Mouse (Mus musculus): Measurements from ENCODE around the gene Fibp.
A peak's percentile ranks its signal among the peaks of the same experiment; 100 is the strongest.

Gene Fibp

DNA sequence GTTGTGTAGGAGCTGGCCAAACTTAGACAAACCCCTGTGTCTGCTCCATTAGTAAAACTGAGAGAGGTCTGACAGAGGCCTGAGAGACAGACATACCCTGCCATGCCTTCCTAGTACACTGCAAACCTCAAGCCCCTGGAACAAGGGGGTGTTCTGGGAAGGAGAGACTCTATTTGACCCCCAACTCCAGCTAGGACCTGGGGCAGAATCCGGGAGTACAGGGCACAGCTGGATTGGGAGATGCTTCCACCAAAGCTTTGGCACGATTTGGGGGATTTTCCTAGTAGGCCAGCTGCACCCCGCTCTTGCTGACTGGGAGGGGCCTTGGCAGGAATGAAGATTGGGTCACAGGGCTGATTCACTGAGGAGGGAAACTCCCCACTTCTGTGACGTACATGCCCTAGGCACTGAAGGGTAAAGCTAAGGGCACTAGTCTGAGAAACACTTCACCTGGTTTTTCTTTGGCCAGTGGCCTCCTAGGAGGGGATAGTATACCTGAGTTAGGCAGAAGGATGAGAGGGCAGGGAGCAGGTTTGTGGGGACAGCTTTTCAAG, 28.4 kb upstream of the Fibp start:
- DNase-seq (ENCODE audit: extremely low spot score, low spot score), result no peak

DNA sequence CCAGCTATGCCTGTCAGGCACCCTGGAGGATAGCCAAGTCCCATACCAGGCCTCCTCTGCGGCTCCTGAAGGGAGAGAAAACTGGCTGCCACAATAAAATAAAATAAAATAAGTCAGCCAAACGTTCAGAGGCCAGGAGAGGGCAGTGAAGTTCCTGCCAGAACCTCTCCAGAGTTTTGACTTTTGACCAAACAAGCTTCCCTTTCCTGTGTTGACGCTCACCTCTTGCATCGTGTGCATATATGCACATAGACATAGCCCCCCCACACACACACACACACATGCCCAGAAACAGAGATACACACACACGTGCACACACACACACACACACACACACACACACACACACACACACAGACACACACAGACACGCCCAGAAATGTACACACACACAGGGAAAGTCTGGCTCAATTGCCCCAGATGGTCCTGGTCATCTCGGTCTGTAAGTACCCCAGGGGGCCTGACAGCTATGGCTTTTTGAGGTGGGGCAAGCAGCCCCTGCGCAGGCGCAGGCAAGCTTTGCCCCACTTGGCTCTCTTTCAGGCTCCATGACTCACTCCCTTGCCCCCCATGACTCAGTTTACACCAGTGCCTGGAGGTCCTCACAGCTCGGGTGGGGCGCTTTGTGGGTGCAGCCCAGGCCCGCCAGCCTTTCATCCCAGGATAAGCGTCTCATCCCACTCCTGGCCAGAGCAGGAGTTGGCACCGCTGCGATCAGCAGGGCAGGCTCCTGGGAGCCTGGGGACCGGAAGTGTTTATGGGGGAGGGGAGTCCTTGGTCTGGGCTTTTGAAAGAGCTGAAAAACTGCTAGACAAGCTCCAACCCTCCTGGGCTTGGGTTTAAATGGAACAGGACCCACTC, 27.2 kb upstream of the Fibp start:
- peak; percentile 39 for DNase-seq (ENCODE audit: extremely low spot score, low spot score)

- no peak for DNase-seq (ENCODE audit: extremely low spot score, low spot score)
Observed at GRCm38 (mm10) chr19:5433951-5434350, 26.5 kb upstream of the Fibp start.

DNA sequence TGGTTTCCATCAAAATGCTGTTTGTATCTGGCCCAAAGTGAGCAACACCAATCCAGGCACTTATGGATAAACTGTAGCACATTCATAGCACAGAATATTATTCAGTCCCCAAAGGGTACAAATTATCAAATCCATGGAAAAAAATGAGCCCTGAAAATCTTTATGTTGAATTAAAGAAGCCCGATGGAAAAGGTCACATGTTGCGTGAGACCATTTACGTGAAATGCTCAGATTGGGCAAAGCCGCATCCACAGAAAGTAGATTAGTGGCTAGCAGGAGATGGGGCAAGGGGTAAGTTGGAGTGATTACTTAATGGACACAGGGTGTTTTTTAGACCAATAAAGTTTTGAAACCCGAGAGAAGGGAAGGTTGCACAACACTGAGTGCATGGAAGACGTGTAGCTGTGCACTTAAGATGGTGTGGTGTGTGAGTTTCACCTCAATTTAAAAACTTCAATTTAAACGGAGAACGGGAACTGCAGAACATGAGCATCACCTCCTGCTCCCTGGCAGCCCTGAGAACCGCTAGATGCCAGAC, 16.0 kb upstream of the Fibp start:
- DNase-seq (ENCODE audit: extremely low spot score, low spot score), result no peak

DNA sequence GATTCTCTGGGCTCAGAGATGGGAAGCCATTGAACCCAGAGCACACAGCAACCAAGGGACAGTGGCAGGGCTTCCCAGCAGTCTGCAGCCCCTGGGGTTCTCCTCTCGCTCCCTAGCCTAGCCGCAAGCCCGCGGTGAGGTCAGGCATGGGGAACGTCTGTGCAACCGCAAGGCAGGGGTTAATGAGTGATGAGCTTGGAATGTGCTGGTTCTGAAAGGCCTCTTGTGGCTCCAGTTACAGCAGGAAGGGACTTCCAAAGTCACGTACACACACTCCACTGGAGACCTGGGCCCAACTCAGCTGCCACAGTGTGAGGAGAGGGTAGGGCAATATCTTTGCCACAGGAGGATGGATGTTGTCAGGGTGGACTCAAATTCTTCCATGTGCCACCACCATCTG, 15.5 kb upstream of the Fibp start:
- no peak for DNase-seq (ENCODE audit: extremely low spot score, low spot score)

GRCm38 (mm10) chr19:5445747-5446146, 14.7 kb upstream of the Fibp start:
- no peak for DNase-seq (ENCODE audit: extremely low spot score, low spot score)

GRCm38 (mm10) chr19:5447515-5448353, 12.7 kb upstream of the Fibp start, which contains the start of gene Fosl1:
Gene Fosl1, plus strand, starts transcription at chr19:5447547.
- DNase-seq (ENCODE audit: extremely low spot score, low spot score), result peak; percentile 68

DNA sequence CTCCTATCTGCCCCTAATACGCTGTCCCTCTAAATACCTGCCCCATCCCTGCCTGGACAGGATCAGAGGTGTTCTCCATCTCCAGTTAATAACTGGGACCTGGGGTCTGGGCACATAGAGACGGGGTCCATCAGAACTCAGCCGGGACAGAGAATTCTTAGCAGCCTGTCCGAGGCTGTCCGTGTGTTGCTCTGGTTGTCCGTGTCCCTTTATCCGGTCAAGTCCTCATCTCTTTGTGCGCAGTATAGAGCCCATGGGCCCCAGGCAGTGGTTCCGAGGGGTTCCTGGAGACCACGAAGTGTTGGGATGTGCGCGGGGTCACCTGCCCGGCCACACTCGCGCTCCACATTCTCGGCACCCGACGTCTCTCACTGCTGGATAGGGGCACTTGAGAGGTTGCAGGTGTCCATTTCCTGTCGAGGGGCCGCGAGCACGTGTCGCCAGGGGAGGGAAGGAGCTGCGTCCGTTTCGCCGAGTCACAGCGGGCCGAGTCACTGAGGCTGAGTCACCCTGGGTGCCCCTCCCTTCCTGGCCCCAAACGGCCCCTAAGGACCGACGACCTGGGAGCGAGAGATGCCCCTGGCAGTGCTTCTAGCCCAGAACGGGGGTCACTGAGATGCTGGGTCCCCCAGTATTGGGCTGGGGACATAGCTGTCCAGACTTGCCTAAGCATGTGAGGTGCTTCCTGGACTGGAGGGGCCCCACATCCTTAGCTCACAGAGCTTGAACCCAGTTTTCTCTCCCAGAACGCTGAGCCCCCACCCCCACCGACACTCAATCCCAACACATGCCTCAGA, 11.9 kb upstream of the Fibp start:
- peak; percentile 46 for DNase-seq (ENCODE audit: extremely low spot score, low spot score)

DNA sequence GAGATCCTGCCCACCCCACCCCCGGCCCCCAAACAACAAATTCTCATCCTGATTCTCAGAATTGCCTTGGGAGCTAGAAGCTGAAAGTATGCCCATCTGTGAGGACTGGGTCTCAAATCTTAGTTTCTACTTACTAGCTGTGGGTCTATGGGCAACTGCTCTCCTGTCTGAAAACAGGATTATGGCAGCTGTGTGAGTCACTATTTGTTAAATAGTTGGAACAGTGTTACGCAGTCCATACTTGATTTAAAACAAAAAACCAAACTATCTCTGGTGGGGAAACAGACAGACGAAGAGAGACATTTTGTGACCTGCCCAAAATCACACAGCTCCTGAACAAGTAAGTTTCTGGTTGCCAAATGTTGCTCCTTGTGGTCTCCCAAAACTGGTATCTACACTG, 10.7 kb upstream of the Fibp start:
- no peak for DNase-seq (ENCODE audit: extremely low spot score, low spot score)

GRCm38 (mm10) chr19:5451766-5452165, 8.6 kb upstream of the Fibp start:
- no peak for DNase-seq (ENCODE audit: extremely low spot score, low spot score)

- no peak for DNase-seq (ENCODE audit: extremely low spot score, low spot score)
Observed at GRCm38 (mm10) chr19:5455037-5455436, 5.4 kb upstream of the Fibp start.

DNA sequence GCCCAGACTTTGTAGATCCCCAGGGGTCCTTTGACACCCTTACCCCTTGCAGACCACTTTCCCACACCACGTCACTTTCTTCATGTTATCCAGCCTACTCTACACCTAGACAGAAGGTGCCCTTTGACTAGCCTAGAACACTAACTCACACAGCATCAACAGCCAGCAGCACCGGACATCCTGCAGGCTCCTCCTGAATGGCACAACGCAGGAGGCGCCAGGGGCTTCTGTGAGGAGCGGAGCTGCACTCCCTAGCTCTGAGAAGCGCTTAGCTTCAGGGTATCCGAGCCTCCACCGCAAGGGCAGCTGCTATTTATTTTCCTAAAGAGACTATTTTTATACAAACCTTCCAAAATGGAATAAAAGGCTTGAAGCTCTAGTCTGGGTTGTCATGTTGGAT, 4.8 kb upstream of the Fibp start:
- no peak for DNase-seq (ENCODE audit: extremely low spot score, low spot score)

DNA sequence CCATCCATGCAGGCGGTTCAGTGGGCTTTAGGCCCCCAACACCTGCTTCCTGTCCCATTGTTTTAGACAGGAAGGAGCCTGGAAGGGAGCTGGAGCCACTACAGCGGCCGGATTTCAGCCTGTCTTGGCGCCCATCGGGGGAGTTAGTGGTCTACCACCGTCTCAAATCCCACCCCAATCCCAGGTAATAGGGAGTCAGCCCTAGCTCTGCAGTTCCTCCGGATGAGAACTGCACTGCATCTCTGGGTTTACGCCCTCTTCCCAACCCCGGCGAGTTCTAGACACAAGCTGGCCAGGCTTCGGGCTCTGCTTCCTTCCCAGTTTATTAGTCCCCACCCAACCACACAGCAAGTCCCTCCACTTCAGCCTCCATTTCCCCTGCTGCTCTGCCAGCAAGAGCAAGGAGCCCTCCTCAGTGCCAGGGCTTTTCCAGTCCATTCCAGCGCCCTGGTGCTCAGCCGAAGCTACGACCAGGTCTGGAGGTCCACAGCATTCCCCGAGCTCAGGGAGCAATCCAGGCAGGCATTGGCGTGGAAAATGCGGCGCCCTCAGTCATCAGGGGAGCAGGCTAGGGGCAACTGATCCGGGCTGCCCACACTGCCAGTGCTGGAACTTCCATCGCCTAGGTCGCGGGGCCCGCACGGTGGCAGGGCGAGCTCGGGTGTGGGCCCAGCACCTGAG, 4.0 kb upstream of the Fibp start:
- DNase-seq (ENCODE audit: extremely low spot score, low spot score), result peak; percentile 24

DNA sequence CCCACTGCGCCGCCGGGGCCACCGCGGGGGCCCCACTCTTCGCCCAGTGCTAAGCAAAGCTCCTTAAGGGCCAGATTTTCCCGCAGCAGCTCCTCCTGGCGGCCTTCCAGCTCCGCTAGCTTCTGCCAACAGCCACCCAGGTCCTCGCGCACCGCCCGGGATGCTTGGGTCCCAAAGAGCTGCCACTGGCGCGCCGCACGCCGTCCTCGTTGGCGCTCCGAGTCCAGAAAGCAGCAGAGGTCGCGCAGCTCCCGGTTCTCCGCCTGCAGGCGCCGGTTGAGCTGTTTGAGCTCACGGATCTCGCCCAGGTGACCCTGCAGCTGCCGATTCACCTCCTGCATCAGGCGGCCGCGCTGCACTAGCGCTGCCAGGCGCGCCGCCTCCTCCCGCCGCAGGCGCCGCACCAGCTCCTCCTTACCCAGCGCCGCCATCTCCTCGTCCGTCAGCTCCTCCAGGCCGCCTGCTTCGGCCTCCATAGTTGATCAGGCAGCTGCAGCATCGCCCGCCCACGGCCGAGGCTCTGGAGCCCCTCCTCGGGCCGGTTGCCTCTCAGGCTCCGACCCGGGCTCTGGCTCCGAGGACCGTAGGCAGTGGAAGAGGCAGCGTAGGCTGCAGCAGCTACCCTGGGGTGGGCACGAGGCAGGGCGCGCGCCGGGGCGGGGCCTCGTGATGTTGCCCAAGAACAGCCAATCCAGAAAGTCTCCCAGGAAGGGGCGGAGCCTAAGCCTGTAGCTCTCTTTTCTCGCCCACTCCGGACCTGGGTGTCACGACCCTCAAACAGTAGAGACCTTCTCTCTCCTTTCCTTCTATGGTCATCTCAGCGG, 3.3 kb upstream of the Fibp start:
- DNase-seq (ENCODE audit: extremely low spot score, low spot score), result peak; percentile 95

DNA sequence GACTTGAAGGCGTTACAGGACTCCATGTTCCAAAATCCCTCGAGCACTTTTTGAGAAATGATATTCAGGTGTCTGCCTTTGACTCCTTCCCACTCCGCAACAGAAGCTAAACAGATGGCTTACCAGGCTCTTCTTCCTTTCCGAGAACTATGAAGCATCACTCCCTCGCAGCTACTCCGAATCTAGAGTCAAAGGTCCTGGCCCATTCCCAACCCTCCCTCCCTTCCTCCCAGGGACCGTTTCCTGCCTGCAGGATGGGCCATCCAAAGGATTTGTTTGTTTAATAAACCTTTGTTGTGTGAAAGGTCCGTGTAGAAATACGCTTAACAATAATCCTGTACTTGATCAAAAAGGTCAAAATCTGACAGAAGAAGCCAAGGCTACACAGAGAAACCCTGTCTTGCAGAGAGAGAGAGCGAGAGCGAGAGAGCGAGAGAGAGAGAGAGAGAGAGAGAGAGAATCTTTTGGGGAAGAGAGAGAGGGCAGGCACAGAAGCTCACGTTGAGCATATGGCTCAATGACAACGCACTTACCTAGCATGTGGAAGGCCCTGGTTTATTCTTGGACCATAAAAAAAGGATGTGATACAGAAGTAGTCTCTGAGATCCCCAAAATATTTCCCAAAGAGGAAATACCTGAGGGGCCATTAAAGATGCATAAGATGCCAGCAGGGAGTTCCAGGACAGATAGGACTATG, 2.5 kb upstream of the Fibp start, which contains the start of gene Ccdc85b:
Ccdc85b (minus strand) TSS at position 149 of the 697 bp plus-strand sequence.
- DNase-seq (ENCODE audit: extremely low spot score, low spot score), result no peak

DNA sequence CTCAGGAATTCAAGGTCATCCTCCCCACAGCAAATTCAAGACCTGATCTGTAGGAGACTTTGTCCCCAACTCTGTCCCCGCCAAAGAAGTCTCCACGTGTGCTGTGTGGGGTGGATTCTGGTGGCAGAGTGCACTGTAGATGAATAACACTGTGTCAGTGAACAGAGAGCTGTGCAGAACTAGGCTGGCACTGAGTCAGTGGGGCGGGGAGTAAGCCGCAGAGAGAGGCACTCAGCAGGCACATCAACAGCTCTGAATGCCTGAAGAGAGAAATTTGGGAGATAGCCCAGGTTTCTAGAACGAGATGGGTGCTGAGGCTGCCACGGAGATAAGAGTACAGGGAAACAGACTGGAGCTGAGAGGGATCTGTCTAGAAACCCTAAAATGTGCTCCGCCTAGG, 1.4 kb upstream of the Fibp start:
- DNase-seq (ENCODE audit: extremely low spot score, low spot score), result no peak

DNA sequence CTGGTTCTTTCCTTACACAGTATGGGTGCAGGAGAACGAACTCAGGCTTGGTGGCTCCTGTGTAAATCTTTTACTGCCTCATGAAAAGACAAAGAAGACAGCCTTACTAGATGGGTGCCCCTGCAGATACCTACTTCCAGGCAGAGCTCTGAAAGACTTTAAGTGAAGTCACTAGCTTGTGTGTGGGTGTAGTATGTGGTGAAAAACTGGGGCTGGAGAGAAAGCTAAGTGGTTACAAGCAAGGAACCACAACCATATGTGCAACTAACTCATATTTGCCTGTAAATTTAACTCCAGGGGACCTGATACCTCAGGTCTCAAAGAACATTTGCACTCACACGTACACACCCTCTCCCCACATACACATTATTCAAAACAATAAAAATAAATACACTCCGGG, 519 bp upstream of the Fibp start:
- DNase-seq (ENCODE audit: extremely low spot score, low spot score), result no peak

GRCm38 (mm10) chr19:5461411-5461810, 996 bp downstream of the Fibp start:
- no peak for DNase-seq (ENCODE audit: extremely low spot score, low spot score)

DNA sequence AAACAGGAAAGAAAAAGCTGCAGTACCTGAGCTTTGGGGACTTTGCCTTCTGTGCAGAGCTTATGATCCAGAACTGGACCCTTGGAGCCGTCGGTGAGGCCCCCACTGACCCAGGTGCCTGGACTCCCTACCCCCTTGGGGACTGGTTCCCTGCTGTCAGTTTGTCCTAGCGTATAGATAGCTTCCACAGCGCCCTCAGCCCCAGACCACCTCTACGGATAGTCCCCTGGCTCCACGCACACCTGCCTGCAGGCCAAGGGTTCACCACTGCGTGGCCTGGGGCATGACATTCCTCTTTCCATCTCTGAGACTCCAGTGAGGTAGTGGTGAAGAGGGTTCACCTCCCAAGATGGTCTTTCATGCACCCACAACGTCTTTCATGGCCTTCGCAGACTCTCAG, 2.8 kb downstream of the Fibp start:
- DNase-seq (ENCODE audit: extremely low spot score, low spot score), result no peak

All from neural tube, embryonic 10.5 days (tissue).